Mouse (Mus musculus) G1E (cell line): Measurements from ENCODE around the gene Rapgef6. TPM values are rescaled to one million over a fixed set of nuclear protein-coding genes. Genes with fewer than 3 reads are reported as not detected.
A peak's percentile ranks its signal among the peaks of the same experiment; 100 is the strongest.

Source experiments
- ATAC-seq: 2 replicates; pipeline ENCODE4 v1.8.0; 2016; ENCODE audit warnings: mild to moderate bottlenecking; ENCODE audit not compliant: insufficient number of reproducible peaks, poor library complexity, low FRiP score, severe bottlenecking; ENCODE audit errors: extremely low read depth
- DNase-seq: peaks from one replicate; pipeline ENCODE4 v3.0.0; 2012; ENCODE audit warnings: low spot score
- H3K27me3 ChIP-seq: 2 replicates; pipeline ENCODE4 v1.6.1; 2012; ENCODE audit warnings: mild to moderate bottlenecking, low read length, inconsistent platforms; ENCODE audit not compliant: insufficient read depth
- H3K36me3 ChIP-seq: replicated peaks from 2 replicates; pipeline ENCODE3; 2012; ENCODE audit warnings: mild to moderate bottlenecking, inconsistent platforms
- H3K4me1 ChIP-seq: 2 replicates; pipeline ENCODE4 v1.6.1; 2012; ENCODE audit warnings: low read depth, low read length, inconsistent platforms, mixed read lengths; ENCODE audit not compliant: insufficient read depth
- H3K4me3 ChIP-seq: 2 replicates; pipeline ENCODE4 v1.5.1; 2012; ENCODE audit warnings: low read depth, mild to moderate bottlenecking, inconsistent platforms, low read length, moderate library complexity, mixed read lengths
- H3K9me3 ChIP-seq: replicated peaks from 2 replicates; pipeline ENCODE4 v1.6.1; 2012; ENCODE audit warnings: inconsistent platforms
- CTCF ChIP-seq: IDR thresholded peaks from 2 replicates; pipeline ENCODE4 v1.5.1; 2012; ENCODE audit warnings: low read depth, low read length, inconsistent platforms, mixed read lengths
- GATA1 ChIP-seq: IDR thresholded peaks from 2 replicates; pipeline ENCODE4 v1.6.1; 2012; ENCODE audit warnings: borderline replicate concordance, low read length, inconsistent platforms, mixed read lengths
- GATA2 ChIP-seq: IDR thresholded peaks from 2 replicates; pipeline ENCODE4 v1.6.1; 2012; ENCODE audit warnings: low read depth, low read length, inconsistent platforms, borderline replicate concordance
- POLR2AphosphoS5 ChIP-seq: IDR thresholded peaks from 2 replicates; pipeline ENCODE4 v1.6.1; 2012; ENCODE audit warnings: low read depth, low read length, inconsistent platforms; ENCODE audit not compliant: insufficient replicate concordance
- TAL1 ChIP-seq: conservative IDR thresholded peaks from 2 replicates; pipeline ENCODE4 v1.6.1; 2012; ENCODE audit warnings: low read depth, low read length, inconsistent platforms, mixed read lengths
- polyA plus RNA-seq: library from polyadenylated mRNA; stranded (reverse); fragments of >175 nt; gene quantifications from 2 replicates; pipeline ENCODE4 v1.2.3, GENCODE M21; 2012
- total RNA-seq, 2 experiments: library from RNA; stranded (forward) in 1 of 2; stranded (reverse) in 1 of 2; fragments of 200-1000 nt in 1 of 2; fragments of >200 nt in 1 of 2; fragmentation: Nextera tagmentation in 1 of 2; gene quantifications; 2 replicates each; pipeline ENCODE4 v1.2.3; 2014 to 2017

The Rapgef6 gene
- total and polyA plus RNA-seq, 3 experiments = 18.9 to 76.5 (median 49.0) TPM

DNA sequence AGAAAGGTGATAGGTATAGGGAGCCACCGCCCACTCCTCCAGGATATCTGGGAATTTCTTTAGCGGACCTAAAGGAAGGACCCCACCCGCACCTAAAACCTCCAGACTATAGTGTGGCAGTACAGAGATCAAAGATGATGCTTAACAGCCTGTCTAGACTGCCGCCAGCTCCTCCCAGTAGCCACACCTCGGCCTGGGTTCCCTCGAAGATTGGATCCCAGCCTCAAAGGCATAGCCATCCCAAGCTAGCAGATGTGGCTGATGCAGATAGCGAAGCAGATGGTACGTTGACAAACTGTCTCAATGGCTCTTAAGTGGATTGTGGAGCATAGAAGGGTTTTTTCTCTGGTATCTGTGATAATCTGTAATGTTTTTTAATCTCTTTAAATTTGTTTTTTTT, 171.6 kb downstream of the Rapgef6 start:
- H3K4me1 ChIP-seq = peaks cover 2% of the 10 kb centered on the region; the same call in 1 of the 2 replicates
- H3K36me3 ChIP-seq = peaks cover 84% of the 10 kb centered on the region
- DNase-seq = no peak
- H3K9me3 ChIP-seq = no peaks in the 10 kb centered on the region
- no peak for ATAC-seq
- TF ChIP-seq GATA2 (no peak), POLR2AphosphoS5 (no peak), GATA1 (no peak), CTCF (no peak), TAL1 (no peak)
- H3K27me3 ChIP-seq = no peaks in the 10 kb centered on the region
- no peak overlapping the region for H3K4me3 ChIP-seq

DNA sequence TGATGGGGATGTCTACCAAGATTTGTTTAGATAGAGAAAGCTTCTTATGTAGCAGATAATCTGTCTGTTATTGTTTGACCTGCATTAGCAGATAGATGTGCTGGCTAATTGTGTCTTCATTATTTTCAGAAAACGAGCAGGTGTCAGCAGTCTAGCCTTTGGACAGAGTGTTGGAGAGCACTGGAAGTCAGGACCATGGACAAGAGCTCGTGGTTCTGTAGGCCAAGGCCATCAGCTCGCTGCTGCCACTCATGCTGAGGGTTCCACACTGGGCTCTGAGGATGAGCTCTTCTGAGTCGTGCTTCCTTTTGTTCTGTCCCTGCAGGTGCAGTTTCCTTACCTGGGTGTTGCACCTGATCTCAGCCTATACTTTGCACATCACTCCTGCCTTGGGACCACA, 173.3 kb downstream of the Rapgef6 start:
- DNase-seq = no peak

DNA sequence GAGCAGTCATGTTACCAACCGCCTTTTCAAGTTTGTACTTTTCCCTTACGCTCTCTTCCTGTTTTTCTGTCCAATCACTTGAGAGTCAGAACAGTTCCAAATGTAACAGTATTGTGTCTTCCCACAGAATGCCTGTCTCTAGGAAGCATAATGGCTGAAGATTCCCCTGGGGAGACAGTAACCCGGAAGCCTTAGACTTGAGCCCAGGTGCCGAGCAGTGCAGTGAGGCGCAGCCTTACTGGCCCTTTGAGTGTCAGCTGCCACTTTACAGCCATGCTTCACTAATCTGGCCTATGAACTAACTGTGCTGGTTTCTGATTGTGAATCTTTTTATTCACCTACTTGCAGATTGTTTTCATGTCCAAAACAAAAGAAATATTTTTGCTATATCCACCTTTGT, 175.0 kb downstream of the Rapgef6 start:
- ATAC-seq = no peak
- H3K9me3 ChIP-seq = no peaks in the 10 kb centered on the region
- H3K4me3 ChIP-seq = no peak overlapping the region
- no peak for DNase-seq
- H3K36me3 ChIP-seq = peaks cover 73% of the 10 kb centered on the region
- H3K4me1 ChIP-seq = no peaks in the 10 kb centered on the region
- H3K27me3 ChIP-seq = no peaks in the 10 kb centered on the region
- TF ChIP-seq CTCF (no peak), POLR2AphosphoS5 (no peak), TAL1 (no peak), GATA1 (no peak), GATA2 (no peak)

More for the DNA sequence above, 173.3 kb downstream of the Rapgef6 start:
- no peak for ATAC-seq
- peaks cover 2% of the 10 kb centered on the region; the same call in 1 of the 2 replicates for H3K4me1 ChIP-seq
- H3K27me3 ChIP-seq = no peaks in the 10 kb centered on the region
- no peak overlapping the region for H3K4me3 ChIP-seq
- TF ChIP-seq CTCF (no peak), GATA1 (no peak), TAL1 (no peak), GATA2 (no peak), POLR2AphosphoS5 (no peak)
- no peaks in the 10 kb centered on the region for H3K9me3 ChIP-seq
- peaks cover 84% of the 10 kb centered on the region for H3K36me3 ChIP-seq

DNA sequence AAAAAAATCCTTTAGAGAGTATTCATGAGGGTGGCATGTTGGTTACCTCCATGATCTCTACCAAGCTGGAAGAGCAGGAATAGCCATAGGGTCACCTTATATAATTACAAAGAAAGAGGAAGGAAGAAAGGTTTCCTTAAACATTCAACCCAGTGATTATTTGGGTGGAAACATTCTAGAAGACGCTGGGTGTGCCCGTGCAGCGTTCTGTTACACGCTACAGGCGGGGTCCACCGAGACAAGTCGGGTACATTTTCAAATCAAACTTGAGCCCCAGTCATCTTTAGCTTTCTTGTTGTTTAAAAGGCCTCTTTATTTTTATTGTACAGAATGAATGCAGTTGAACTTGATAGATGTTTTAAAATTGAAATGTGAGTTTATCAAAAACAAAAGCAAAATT, 176.0 kb downstream of the Rapgef6 start:
- Histone ChIP-seq H3K27me3 (no peaks in the 10 kb centered on the region), H3K9me3 (no peaks in the 10 kb centered on the region), H3K4me1 (no peaks in the 10 kb centered on the region), H3K4me3 (no peak overlapping the region), H3K36me3 (peaks cover 66% of the 10 kb centered on the region)
- no peak for TF ChIP-seq GATA2
- no peak for TF ChIP-seq GATA1
- TF ChIP-seq POLR2AphosphoS5 = no peak
- no peak for TF ChIP-seq CTCF
- no peak for TF ChIP-seq TAL1
- ATAC-seq = no peak
- DNase-seq = no peak

DNA sequence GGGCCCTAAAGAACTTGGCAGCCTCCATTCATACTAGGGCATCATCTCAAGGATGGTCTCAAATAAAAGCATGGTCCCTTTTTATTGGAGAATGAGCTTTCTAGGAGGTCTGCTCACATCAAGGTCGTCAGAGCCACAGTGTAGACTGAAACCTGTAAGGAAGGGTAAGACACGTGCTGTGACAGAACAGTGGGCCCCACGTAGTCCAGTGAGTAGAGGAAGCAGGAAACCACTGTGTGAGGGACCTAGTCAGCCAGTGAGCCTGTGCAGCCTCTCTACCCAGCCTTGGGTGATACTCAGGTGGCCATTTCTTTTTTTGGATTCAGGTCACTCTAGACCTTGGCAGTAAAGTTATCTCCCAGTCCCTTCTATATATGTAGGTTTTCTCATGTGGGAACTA, 177.3 kb downstream of the Rapgef6 start:
- H3K4me1 ChIP-seq = no peaks in the 10 kb centered on the region
- no peak for ATAC-seq
- TF ChIP-seq GATA1 = no peak
- no peak for TF ChIP-seq POLR2AphosphoS5
- TF ChIP-seq TAL1 = no peak
- no peak for TF ChIP-seq GATA2
- TF ChIP-seq CTCF = no peak
- no peak for DNase-seq
- no peaks in the 10 kb centered on the region for H3K27me3 ChIP-seq
- peaks cover 57% of the 10 kb centered on the region for H3K36me3 ChIP-seq
- no peaks in the 10 kb centered on the region for H3K9me3 ChIP-seq
- H3K4me3 ChIP-seq = no peak overlapping the region

DNA sequence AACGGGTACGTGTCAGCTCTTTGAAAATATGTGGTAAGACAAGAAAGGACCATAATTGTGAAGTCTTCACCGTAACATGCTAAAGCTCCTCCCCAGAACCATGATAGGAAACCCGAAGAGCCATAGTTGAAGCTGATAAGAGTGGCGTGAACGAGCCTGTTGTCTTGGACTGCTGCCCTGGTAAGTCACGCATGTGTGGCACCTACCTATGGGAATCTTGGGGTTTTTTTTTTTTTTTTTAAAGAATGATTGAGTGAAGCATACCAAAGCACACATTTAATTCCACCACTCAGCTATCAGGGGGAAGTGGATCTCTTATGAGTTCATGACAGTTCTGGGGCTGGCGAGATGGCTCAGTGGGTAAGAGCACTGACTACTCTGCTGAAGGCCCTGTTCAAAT, 179.2 kb downstream of the Rapgef6 start:
- peaks cover 38% of the 10 kb centered on the region for H3K36me3 ChIP-seq
- TF ChIP-seq GATA1 (no peak), TAL1 (no peak), GATA2 (no peak), CTCF (no peak), POLR2AphosphoS5 (no peak)
- H3K27me3 ChIP-seq = no peaks in the 10 kb centered on the region; the same call in 1 of the 2 replicates
- H3K4me1 ChIP-seq = no peaks in the 10 kb centered on the region
- DNase-seq (no peak), ATAC-seq (no peak)
- H3K9me3 ChIP-seq = no peaks in the 10 kb centered on the region
- H3K4me3 ChIP-seq = no peak overlapping the region

DNA sequence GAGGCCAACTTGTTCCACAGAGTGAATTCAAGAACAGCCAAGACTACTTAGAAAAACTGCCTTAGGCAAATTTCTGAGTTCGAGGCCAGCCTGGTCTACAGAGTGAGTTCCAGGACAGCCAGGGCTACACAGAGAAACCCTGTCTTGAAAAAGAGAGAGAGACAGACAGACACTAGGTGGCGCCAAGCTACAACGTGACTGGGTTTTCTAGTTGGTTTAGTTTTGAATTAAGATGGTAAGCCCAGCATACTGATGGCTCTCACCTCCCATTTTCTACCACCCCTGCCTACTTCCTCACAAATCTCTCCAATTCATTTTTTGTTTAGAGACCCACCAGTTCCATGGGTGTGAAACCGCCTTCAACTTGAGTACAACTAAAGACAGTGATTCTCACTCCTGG, 180.7 kb downstream of the Rapgef6 start:
- TF ChIP-seq GATA1 (no peak), TAL1 (no peak), POLR2AphosphoS5 (no peak), GATA2 (no peak), CTCF (peak; percentile 39; the same call in 1 of the 2 replicates)
- Histone ChIP-seq H3K9me3 (no peaks in the 10 kb centered on the region), H3K36me3 (peaks cover 25% of the 10 kb centered on the region), H3K27me3 (no peaks in the 10 kb centered on the region; the same call in 1 of the 2 replicates), H3K4me1 (no peaks in the 10 kb centered on the region), H3K4me3 (no peak overlapping the region)
- no peak for ATAC-seq
- DNase-seq = no peak
